Mouse (Mus musculus) effector memory CD4-positive, alpha-beta T cell, adult 7 months (primary cell): Measurements from ENCODE around the gene Snx18. TPM values are rescaled to one million over a fixed set of nuclear protein-coding genes. Genes with fewer than 3 reads are reported as not detected.

Experiments
- polyA plus RNA-seq: library from polyadenylated mRNA; unstranded; fragments of 100-300 nt; shearing (Covaris generic); gene quantifications from one replicate; pipeline ENCODE4 v1.2.1, GENCODE M21; 2017

Snx18 gene
- polyA plus RNA-seq = 147 TPM

DNA sequence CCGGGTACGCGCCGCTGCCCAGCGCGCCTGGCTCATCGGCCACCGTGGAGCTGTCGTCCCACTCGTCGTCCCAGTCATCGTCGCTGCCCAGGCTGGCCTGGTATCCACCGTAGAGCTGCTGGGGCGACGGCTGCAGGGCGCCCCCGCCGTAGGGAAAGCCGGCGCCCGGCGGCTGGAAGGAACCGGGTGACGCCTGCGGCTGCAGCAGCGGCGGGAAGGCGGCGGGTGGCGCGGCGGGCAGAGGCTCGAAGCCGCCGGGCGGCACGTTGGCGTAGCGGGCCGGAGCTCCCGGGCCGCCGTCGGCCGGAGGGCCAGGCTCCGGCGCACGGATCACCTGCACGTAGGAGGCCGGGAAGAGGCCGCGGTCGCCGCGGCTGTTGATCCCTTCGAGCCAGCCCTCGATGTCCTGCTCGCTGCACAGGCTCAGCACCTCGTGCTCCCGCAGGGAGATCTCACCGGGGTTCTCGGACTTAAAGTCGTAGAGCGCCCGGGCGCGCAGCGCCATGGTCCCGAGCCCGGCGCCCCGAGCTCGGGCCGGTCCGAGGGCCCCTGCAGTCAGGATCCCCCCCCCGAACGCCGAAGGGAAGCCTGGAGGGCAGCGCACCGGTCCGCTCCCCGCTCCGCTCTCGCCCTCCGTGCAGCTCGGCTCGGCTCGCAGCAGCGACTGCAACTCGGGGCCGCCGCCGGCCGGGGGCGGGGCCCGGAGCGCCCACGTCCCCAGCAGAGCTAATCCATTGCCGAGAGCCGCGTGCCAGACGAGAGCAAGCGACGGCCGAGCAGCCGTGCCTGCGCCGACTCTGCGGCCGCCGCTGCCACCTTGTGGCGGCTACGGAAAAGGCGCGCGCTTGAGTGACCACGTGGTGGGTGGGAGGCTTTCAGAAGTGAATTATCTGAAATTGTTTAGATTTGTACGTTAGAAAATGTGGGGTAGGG lies at the start of gene Snx18:
Gene Snx18 (minus strand): TSS at position 674 of the 933 bp plus-strand sequence.

DNA sequence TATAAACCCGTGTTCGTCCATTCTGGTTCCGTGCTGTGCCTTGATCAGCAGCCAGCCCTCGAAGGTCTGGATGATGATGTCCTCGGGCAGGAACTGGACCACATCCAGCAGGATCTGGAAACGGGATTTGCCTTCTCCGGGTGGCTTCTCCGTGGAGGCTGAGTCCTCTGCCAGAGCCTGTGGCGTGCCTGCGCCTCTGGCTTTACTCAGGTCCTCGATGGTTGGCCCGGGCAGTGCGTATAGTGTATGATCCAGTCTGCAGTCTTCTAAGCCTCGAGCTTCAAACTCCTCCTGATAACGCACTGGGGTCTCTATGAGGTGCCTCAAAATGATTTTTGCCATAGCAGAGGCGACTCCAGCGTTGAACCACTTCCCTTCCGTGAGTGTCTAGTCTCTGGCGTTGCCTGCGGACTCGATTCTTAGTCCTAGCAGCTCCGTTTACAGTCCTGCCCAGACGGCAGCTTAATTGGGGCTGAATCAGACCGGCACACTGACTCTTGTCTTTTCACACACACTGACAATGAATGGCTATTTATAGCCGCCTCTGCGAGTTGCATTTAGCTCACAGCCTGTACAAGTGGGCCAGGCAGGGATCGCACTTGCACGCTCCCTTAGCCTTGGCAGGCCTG lies 44.9 kb upstream of the Snx18 start, which contains the start of gene Hspb3:
Gene Hspb3 (minus strand): TSS at position 526 of the 629 bp plus-strand sequence.

Other genes with a start within 250 kb of the Snx18 start
- gene Hspb3, start 45.1 kb upstream of the Snx18 start, polyA plus RNA-seq = not detected
- gene Arl15, start 175.9 kb upstream of the Snx18 start, polyA plus RNA-seq = 20.4 TPM